Mouse (Mus musculus) heart, postnatal 0 days (tissue): ENCODE data around the gene Glis3.

Experiments used
- CTCF ChIP-seq: IDR thresholded peaks from 2 replicates; pipeline ENCODE4 v1.5.1; 2016; ENCODE audit warnings: antibody characterized with exemption, control low read depth, low read depth
- EP300 ChIP-seq: IDR thresholded peaks from 2 replicates; pipeline ENCODE4 v1.6.1; 2016; ENCODE audit warnings: antibody characterized with exemption, low read depth

DNA sequence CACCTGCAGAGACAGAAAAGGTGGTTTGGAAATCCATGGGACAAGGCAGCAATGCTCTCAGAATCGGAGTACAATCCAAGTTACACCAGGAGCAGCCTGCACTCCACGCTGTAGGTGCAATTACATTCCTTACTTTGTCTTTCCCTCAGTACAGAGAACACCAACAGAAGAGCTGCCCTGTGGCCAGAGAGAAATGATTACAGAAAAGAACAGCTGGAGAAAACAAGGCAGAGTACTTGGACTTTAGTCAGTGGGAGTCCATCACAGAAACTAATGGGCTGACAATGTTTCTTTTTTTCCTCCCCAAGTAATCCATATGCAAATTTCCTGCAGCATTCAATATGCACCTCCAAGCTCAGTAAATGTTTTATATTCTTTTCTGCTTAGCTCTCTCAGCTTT, 305.4 kb downstream of the Glis3 start:
- TF ChIP-seq CTCF, result no peak
- no peak for TF ChIP-seq EP300
